Mouse (Mus musculus) liver, postnatal 0 days (tissue): Measurements from ENCODE around the gene Ifi47.

Experiments used
- CTCF ChIP-seq: sonication (generic); IDR thresholded peaks from 2 replicates; pipeline ENCODE4 v1.5.1; 2016; ENCODE audit warnings: antibody characterized with exemption, low read depth
- EP300 ChIP-seq: IDR thresholded peaks from 2 replicates; pipeline ENCODE4 v1.6.1; 2016; ENCODE audit warnings: antibody characterized with exemption, low read depth, mild to moderate bottlenecking

- TF ChIP-seq CTCF (peak; percentile 28), EP300 (0 out of 2 replicates have a peak, but pooled peaks have one; percentile 58)
Measured at GRCm38 (mm10) chr11:49076001-49076757, at the start of gene Ifi47.
